Mouse (Mus musculus) myocyte (in vitro differentiated cells): ENCODE measurements around the gene Fam69a.

Experiments used
- E2F4 ChIP-seq: IDR thresholded peaks from one replicate; pipeline ENCODE4 v1.6.1; 2011; ENCODE audit warnings: mild to moderate bottlenecking, control low read depth, moderate library complexity; ENCODE audit not compliant: insufficient read depth
- MAX ChIP-seq: IDR thresholded peaks from one replicate; pipeline ENCODE4 v1.6.1; 2011; ENCODE audit warnings: low read depth, mild to moderate bottlenecking, control low read depth
- MYOD1 ChIP-seq, 3 experiments: IDR thresholded peaks; one replicate each; pipeline ENCODE4 v1.6.1; 2011; ENCODE audit warnings: control low read depth in 2 of 3, low read depth in 2 of 3, mild to moderate bottlenecking in 2 of 3, moderate library complexity in 1 of 3; ENCODE audit not compliant: insufficient read length in 2 of 3, control insufficient read depth in 1 of 3
- POLR2A ChIP-seq: IDR thresholded peaks from one replicate; pipeline ENCODE4 v1.6.1; 2011; ENCODE audit warnings: low read depth, mild to moderate bottlenecking, control low read depth, moderate library complexity; ENCODE audit not compliant: insufficient read length
- POLR2AphosphoS2 ChIP-seq: IDR thresholded peaks from one replicate; pipeline ENCODE4 v1.6.1; 2011; ENCODE audit warnings: low read depth, control low read depth; ENCODE audit not compliant: insufficient read length
- REST ChIP-seq: IDR thresholded peaks from one replicate; pipeline ENCODE4 v1.6.1; 2011; ENCODE audit warnings: mild to moderate bottlenecking, control low read depth, moderate library complexity; ENCODE audit not compliant: insufficient read depth, insufficient read length
- SRF ChIP-seq: IDR thresholded peaks from one replicate; pipeline ENCODE4 v1.6.1; 2011; ENCODE audit warnings: low read depth; ENCODE audit not compliant: control insufficient read depth, insufficient read length
- TCF3 ChIP-seq: IDR thresholded peaks from one replicate; pipeline ENCODE4 v1.6.1; 2011; ENCODE audit warnings: low read depth, control low read depth; ENCODE audit not compliant: insufficient read length
- USF1 ChIP-seq: IDR thresholded peaks from one replicate; pipeline ENCODE4 v1.6.1; 2011; ENCODE audit warnings: low read depth, mild to moderate bottlenecking, control low read depth, moderate library complexity

DNA sequence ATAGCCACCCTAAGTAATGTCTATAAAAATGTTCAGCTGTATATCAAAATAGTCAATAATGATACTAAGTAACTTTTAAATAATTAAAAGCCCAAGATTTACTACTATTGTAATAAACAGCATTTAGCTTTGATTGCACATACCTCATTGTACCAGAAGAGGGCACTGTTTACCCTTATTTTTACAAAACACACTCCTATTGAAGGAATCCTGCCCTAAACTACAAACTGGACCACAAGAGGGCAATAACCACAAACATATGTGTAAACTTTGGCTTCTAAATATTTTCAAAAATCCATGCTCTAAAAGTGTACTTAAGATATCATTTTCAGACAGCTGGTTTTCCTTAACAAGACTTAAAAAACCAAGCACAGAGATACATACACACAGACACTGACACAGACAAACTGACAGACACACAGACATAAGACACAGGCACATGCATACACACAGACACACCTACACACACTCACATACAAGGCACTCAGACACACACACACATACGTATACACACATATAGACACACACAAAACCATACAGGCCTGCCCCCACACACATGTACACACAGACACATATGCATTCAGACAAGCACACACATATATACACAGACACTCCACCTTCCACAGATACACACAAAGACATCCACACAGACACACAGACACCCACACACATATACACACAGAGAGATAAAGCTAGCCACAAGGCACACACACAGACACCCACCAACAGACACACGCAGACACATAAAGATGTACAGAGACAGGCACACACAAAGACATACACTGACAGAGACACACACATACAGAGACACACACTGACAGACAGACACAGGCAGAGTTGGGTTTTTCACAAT lies 65.3 kb downstream of the Fam69a start:
- TF ChIP-seq E2F4 = no peak
- no peak for TF ChIP-seq POLR2AphosphoS2
- no peak for TF ChIP-seq MAX
- TF ChIP-seq POLR2A = no peak
- no peak for TF ChIP-seq REST
- no peak for TF ChIP-seq USF1
- TF ChIP-seq MYOD1 (IDR thresholded peaks at IDR 0.05; ENCODE audit: control insufficient read depth in 1 of 3, insufficient read length in 2 of 3, low read depth in 2 of 3) = no peak
- no peak for TF ChIP-seq TCF3
- TF ChIP-seq SRF = no peak
